10 mouse cellular contexts compared by ENCODE assay signal in the genomic region with DNA sequence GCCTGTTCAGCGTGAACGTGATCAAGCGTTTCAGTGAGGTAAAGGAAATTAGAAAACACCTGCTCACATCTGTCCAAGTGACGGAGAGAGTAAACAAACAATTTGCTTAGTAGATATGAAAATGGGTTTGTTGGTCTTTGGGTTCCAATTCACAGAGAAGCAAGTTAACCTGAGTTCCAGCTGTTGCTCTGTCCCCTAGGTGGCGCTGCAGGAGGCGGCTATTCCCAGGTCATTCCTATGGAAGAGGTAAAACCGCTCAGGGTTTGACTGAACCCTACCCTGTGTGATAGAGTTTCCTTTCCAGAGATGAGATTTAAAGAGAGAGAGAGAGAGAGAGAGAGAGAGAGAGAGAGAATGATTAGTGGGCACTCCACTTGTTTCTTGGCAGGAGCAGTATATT. TPM values are rescaled to one million over a fixed set of nuclear protein-coding genes. Genes with fewer than 3 reads are reported as not detected.
A peak's percentile ranks its signal among the peaks of the same experiment; 100 is the strongest.
DNase-seq lines count a peak whose midpoint lies in the region; ATAC-seq and TF ChIP-seq lines count a peak whose summit lies in the region.
"Had no signal": no experiment of that assay in that cellular context is flagged by ENCODE, and none has a peak within 500 bp of the region (broad histone marks: within the 10 kb centered on the region; RNA-seq: fewer than 3 reads in every experiment).

No protein-coding gene starts in this region.

- WGBS in hindbrain, embryonic 14.5 days: 62% methylated on average over 7 of the region's 7 CpGs
- WGBS in hindbrain, embryonic 13.5 days: 67% methylated on average over 7 of the region's 7 CpGs
- WGBS in stomach, postnatal 0 days: 40% methylated on average over 7 of the region's 7 CpGs

- no peak overlapping the region for H3K4me3 ChIP-seq in hindbrain, embryonic 14.5 days (replicated peaks; ENCODE audit: low read length)
- H3K4me3 ChIP-seq in hindbrain, embryonic 13.5 days: no peak overlapping the region
- H3K4me3 ChIP-seq in stomach, postnatal 0 days (ENCODE audit: low read depth, low read length): no peak overlapping the region
- H3K4me3 ChIP-seq: embryonic facial prominence, embryonic 13.5 days; liver, embryonic 15.5 days had no signal

- H3K4me1 ChIP-seq in hindbrain, embryonic 14.5 days (replicated peaks; ENCODE audit: control insufficient read depth, insufficient read depth, low read length): no peaks in the 10 kb centered on the region
- peaks cover 9% of the 10 kb centered on the region for H3K4me1 ChIP-seq in hindbrain, embryonic 13.5 days (replicated peaks)
- H3K4me1 ChIP-seq in stomach, postnatal 0 days (replicated peaks; ENCODE audit: control insufficient read depth, insufficient read depth): no peaks in the 10 kb centered on the region
- H3K4me1 ChIP-seq: embryonic facial prominence, embryonic 13.5 days; liver, embryonic 15.5 days had no signal

- H3K4me2 ChIP-seq in hindbrain, embryonic 14.5 days (replicated peaks): no peak overlapping the region
- H3K4me2 ChIP-seq in hindbrain, embryonic 13.5 days: no peak overlapping the region
- H3K4me2 ChIP-seq in stomach, postnatal 0 days (replicated peaks; ENCODE audit: low read depth): no peak overlapping the region
- H3K4me2 ChIP-seq: embryonic facial prominence, embryonic 13.5 days; liver, embryonic 15.5 days had no signal

- no peaks in the 10 kb centered on the region for H3K9me3 ChIP-seq in hindbrain, embryonic 14.5 days (ENCODE audit: control insufficient read depth, low read length)
- H3K9me3 ChIP-seq in hindbrain, embryonic 13.5 days: no peaks in the 10 kb centered on the region
- no peaks in the 10 kb centered on the region for H3K9me3 ChIP-seq in stomach, postnatal 0 days (ENCODE audit: control insufficient read depth, low read length)
- H3K9me3 ChIP-seq: embryonic facial prominence, embryonic 13.5 days; liver, embryonic 15.5 days had no signal

- H3K27ac ChIP-seq in hindbrain, embryonic 14.5 days: no peak overlapping the region
- no peak overlapping the region for H3K27ac ChIP-seq in hindbrain, embryonic 13.5 days
- H3K27ac ChIP-seq in stomach, postnatal 0 days (replicated peaks): no peak overlapping the region
- H3K27ac ChIP-seq: embryonic facial prominence, embryonic 13.5 days; liver, embryonic 15.5 days had no signal

- H3K36me3 ChIP-seq in hindbrain, embryonic 14.5 days (replicated peaks; ENCODE audit: control insufficient read depth, insufficient read depth): peaks cover 54% of the 10 kb centered on the region
- peaks cover 45% of the 10 kb centered on the region for H3K36me3 ChIP-seq in hindbrain, embryonic 13.5 days
- H3K36me3 ChIP-seq in stomach, postnatal 0 days (ENCODE audit: control insufficient read depth, insufficient read depth, low read length): no peaks in the 10 kb centered on the region; the same call in none of the 2 replicates

- TF ChIP-seq CTCF in stomach, postnatal 0 days (IDR thresholded peaks at IDR 0.05; ENCODE audit: low read depth): peak; percentile 87

- no peak for TF ChIP-seq EP300 in stomach, postnatal 0 days (optimal IDR thresholded peaks at IDR 0.05)

- H3K9ac ChIP-seq in hindbrain, embryonic 14.5 days: no peak overlapping the region
- no peak overlapping the region for H3K9ac ChIP-seq in hindbrain, embryonic 13.5 days
- H3K9ac ChIP-seq in stomach, postnatal 0 days (ENCODE audit: low read length): no peak overlapping the region
- H3K9ac ChIP-seq: embryonic facial prominence, embryonic 13.5 days; liver, embryonic 15.5 days had no signal

- H3K27me3 ChIP-seq in hindbrain, embryonic 14.5 days (ENCODE audit: control insufficient read depth, insufficient read depth, low read length): no peaks in the 10 kb centered on the region
- H3K27me3 ChIP-seq in hindbrain, embryonic 13.5 days: no peaks in the 10 kb centered on the region
- H3K27me3 ChIP-seq in stomach, postnatal 0 days (ENCODE audit: control insufficient read depth, insufficient read depth, low read length): no peaks in the 10 kb centered on the region
- H3K27me3 ChIP-seq: embryonic facial prominence, embryonic 13.5 days; liver, embryonic 15.5 days had no signal

- DNase-seq in hindbrain, embryonic 14.5 days (ENCODE audit: low spot score): peak; percentile 51
- peak; percentile 24 for DNase-seq in CD4-positive helper T cell, adult 2 months (ENCODE audit: low read depth, low spot score)
- peak; percentile 26 for DNase-seq in adrenal gland, adult 8-10 months
- peak; percentile 23 for DNase-seq in embryo, embryonic 11.5 days (ENCODE audit: low read depth, low spot score)
- peak; percentile 83 for DNase-seq in kidney, postnatal 10 days
- peak; percentile 78 for DNase-seq in stomach, postnatal 0 days (ENCODE audit: low spot score)

- no peak for ATAC-seq in hindbrain, embryonic 14.5 days (ENCODE audit: low FRiP score)
- no peak for ATAC-seq in hindbrain, embryonic 13.5 days (ENCODE audit: low FRiP score)
- peak; percentile 79 for ATAC-seq in megakaryocyte, adult 5-6 weeks (ENCODE audit: poor library complexity, severe bottlenecking)
- ATAC-seq in stomach, postnatal 0 days (ENCODE audit: low FRiP score, low TSS enrichment): peak; percentile 59; the same call in 1 of the 2 replicates

RNA-seq across cellular contexts. Expression of gene Akap5, which starts 31.5 kb away (rescaled TPM):
- polyA plus RNA-seq in hindbrain, embryonic 14.5 days (2014; fragmentation: Nextera tagmentation; extraction: Ambion mirVana): 11.8 and 12.1 TPM in 2 replicates
- 7.4 and 7.9 TPM in 2 replicates for polyA plus RNA-seq in hindbrain, embryonic 13.5 days (2015; fragmentation: Nextera tagmentation; extraction: Ambion mirVana)
- 1 to 10 TPM in 1 of 4 experiments, under 1 TPM in 3; 0.35 to 1.1 (median 0.63) TPM for total RNA-seq in adrenal gland, adult 8-10 months (2022)
- total RNA-seq in megakaryocyte, adult 5-6 weeks (2015): not detected in 2 replicates
- 0.08 and 0.15 TPM in 2 replicates for total RNA-seq in megakaryocyte, adult 5-6 weeks (2017)
- polyA plus RNA-seq in stomach, postnatal 0 days (2015; fragmentation: Nextera tagmentation; extraction: Ambion mirVana): 2.0 and 2.2 TPM in 2 replicates

RNA-seq across cellular contexts. Expression of gene Mthfd1, which starts 38.1 kb away (rescaled TPM):
- polyA plus RNA-seq in hindbrain, embryonic 14.5 days (2014; fragmentation: Nextera tagmentation; extraction: Ambion mirVana): 30.5 and 37.2 TPM in 2 replicates
- 26.3 and 27.1 TPM in 2 replicates for polyA plus RNA-seq in hindbrain, embryonic 13.5 days (2015; fragmentation: Nextera tagmentation; extraction: Ambion mirVana)
- total RNA-seq in adrenal gland, adult 8-10 months (2022): 10 to 100 TPM; 42.3 to 50.6 (median 43.3) TPM
- total RNA-seq in megakaryocyte, adult 5-6 weeks (2015): 18.4 and 22.9 TPM in 2 replicates
- total RNA-seq in megakaryocyte, adult 5-6 weeks (2017): 32.6 and 33.4 TPM in 2 replicates
- polyA plus RNA-seq in stomach, postnatal 0 days (2015; fragmentation: Nextera tagmentation; extraction: Ambion mirVana): 28.9 and 29.6 TPM in 2 replicates

RNA-seq across cellular contexts. Expression of gene Tex21, which starts 46.6 kb away (rescaled TPM):
- polyA plus RNA-seq in hindbrain, embryonic 14.5 days (2014; fragmentation: Nextera tagmentation; extraction: Ambion mirVana): 0.09 TPM in 1 of 2 replicates, not detected in the other
- polyA plus RNA-seq in hindbrain, embryonic 13.5 days (2015; fragmentation: Nextera tagmentation; extraction: Ambion mirVana): 0.08 TPM in 1 of 2 replicates, not detected in the other
- not detected for total RNA-seq in adrenal gland, adult 8-10 months (2022)
- not detected in 2 replicates for total RNA-seq in megakaryocyte, adult 5-6 weeks (2015)
- not detected in 2 replicates for total RNA-seq in megakaryocyte, adult 5-6 weeks (2017)
- polyA plus RNA-seq in stomach, postnatal 0 days (2015; fragmentation: Nextera tagmentation; extraction: Ambion mirVana): not detected in 2 replicates
- polyA plus RNA-seq: embryonic facial prominence, embryonic 13.5 days had no signal

Comparison
In these comparisons a context has a peak if more than half of its experiments do, and no peak if none do; other contexts are left out.
1. ATAC-seq: peak in megakaryocyte, adult 5-6 weeks (single experiment) and stomach, postnatal 0 days (single experiment); none in hindbrain, embryonic 14.5 days (single experiment) and hindbrain, embryonic 13.5 days (single experiment).
2. DNase-seq: peak in every context shown above with its lines; median percentile 83 in kidney, postnatal 10 days; 78 in stomach, postnatal 0 days; 51 in hindbrain, embryonic 14.5 days; 26 in adrenal gland, adult 8-10 months; 24 in CD4-positive helper T cell, adult 2 months; 23 in embryo, embryonic 11.5 days.